Mouse (Mus musculus) G1E (cell line): ENCODE data around the gene Gpr183.

Experiments used
- CTCF ChIP-seq: IDR thresholded peaks from 2 replicates; pipeline ENCODE4 v1.5.1; 2012; ENCODE audit warnings: low read depth, low read length, inconsistent platforms, mixed read lengths
- GATA1 ChIP-seq: IDR thresholded peaks from 2 replicates; pipeline ENCODE4 v1.6.1; 2012; ENCODE audit warnings: borderline replicate concordance, low read length, inconsistent platforms, mixed read lengths
- TAL1 ChIP-seq: conservative IDR thresholded peaks from 2 replicates; pipeline ENCODE4 v1.6.1; 2012; ENCODE audit warnings: low read depth, low read length, inconsistent platforms, mixed read lengths

GRCm38 (mm10) chr14:121994846-121995556 lies 30.0 kb upstream of the Gpr183 start:
- TF ChIP-seq CTCF (no peak), TAL1 (no peak), GATA1 (no peak)
